Mouse (Mus musculus) left cerebral cortex, postnatal 14 days (tissue): ENCODE results near the gene Cd40lg. TPM values are rescaled to one million over a fixed set of nuclear protein-coding genes. Genes with fewer than 3 reads are reported as not detected.

Source experiments
- DNase-seq, 2 experiments: peaks; one replicate each; pipeline ENCODE4 v3.0.0; 2021 to 2022; ENCODE audit warnings: low spot score in 2 of 2, mixed read lengths in 1 of 2
- intact Hi-C: fragments of 180-260 bp; cut with DNase I; formaldehyde crosslinking; loops from one replicate; pipeline ENCODE4 v1.15.1; 2025
- long read RNA-seq, 2 experiments: library from polyadenylated mRNA; stranded (forward); transcript quantifications; one replicate each; pipeline ENCODE4 v2.0.0; 2021
- total RNA-seq, 2 experiments: library from RNA; stranded (reverse); gene quantifications; 2 replicates each; pipeline ENCODE4 v1.2.3; 2021

Gene Cd40lg
- not detected for total RNA-seq
- long read RNA-seq, experiment 1, result 0 reads
- long read RNA-seq, experiment 2, result 0 reads

DNA sequence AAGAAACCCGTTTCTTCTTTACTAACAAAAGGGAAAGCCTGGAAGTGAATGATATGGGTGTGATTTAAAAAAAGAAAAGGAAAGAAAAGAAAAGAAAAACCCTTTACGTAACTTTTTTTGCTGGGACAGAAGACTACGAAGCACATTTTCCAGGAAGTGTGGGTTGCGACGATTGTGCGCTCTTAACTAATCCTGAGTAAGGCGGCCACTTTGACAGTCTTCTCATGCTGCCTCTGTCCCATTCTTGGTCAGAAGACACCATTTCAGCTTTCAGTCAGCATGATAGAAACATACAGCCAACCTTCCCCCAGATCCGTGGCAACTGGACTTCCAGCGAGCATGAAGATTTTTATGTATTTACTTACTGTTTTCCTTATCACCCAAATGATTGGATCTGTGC lies at the start of gene Cd40lg:
Gene Cd40lg (plus strand): TSS at position 268 of the 400 bp plus-strand sequence.
- intact Hi-C loops, result no loop called here

GRCm38 (mm10) chrX:57166549-57166948 lies 45.4 kb upstream of the Cd40lg start:
- DNase-seq, result no peak
- intact Hi-C loops, result no loop called here

More for the DNA sequence above, at the start of gene Cd40lg:
- no peak for DNase-seq

- intact Hi-C loops, result no loop called here
- DNase-seq, result no peak
These were observed 40.7 kb upstream of the Cd40lg start for GRCm38 (mm10) chrX:57171269-57171668.

GRCm38 (mm10) chrX:57177225-57177779 lies 34.6 kb upstream of the Cd40lg start:
- intact Hi-C loops, result no loop called here
- no peak for DNase-seq

- DNase-seq, result no peak
- intact Hi-C loops, result loop anchor here (10.0 kb wide), 1 partner anchor 58 kb away; no protein-coding TSS in a partner anchor
These were observed 29.5 kb upstream of the Cd40lg start for GRCm38 (mm10) chrX:57182470-57182869.

DNA sequence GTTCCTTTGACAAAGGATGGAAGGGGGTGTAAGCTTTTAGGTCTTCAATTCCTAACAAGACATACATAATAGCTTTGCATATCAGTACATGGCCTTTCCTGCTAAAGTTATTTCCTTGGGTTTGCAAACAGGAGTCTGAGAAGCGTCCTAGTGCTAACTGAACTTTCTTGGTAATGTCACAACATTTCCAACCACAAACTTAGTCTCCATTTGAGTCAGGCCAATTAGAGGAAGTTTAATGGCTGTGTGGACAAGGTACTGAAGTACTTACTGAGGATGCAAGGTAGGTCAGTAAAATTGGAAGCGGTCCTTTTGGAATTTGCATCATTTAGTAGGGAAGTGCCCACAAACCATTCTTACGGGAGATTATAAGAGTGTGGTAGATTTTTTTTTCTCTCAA lies 28.6 kb upstream of the Cd40lg start:
- intact Hi-C loops, result loop anchor here (10.0 kb wide), 1 partner anchor 59 kb away; no protein-coding TSS in a partner anchor
- no peak for DNase-seq

GRCm38 (mm10) chrX:57187301-57187700 lies 24.6 kb upstream of the Cd40lg start:
- intact Hi-C loops, result loop anchor here (10.0 kb wide), 1 partner anchor 62 kb away; no protein-coding TSS in a partner anchor
- no peak for DNase-seq

GRCm38 (mm10) chrX:57189335-57189734 lies 22.6 kb upstream of the Cd40lg start:
- intact Hi-C loops, result loop anchor here (10.0 kb wide), 1 partner anchor 65 kb away; no protein-coding TSS in a partner anchor
- no peak for DNase-seq

- DNase-seq, result no peak
- intact Hi-C loops, result no loop called here
These were observed 15.6 kb upstream of the Cd40lg start for GRCm38 (mm10) chrX:57196319-57196718.

DNA sequence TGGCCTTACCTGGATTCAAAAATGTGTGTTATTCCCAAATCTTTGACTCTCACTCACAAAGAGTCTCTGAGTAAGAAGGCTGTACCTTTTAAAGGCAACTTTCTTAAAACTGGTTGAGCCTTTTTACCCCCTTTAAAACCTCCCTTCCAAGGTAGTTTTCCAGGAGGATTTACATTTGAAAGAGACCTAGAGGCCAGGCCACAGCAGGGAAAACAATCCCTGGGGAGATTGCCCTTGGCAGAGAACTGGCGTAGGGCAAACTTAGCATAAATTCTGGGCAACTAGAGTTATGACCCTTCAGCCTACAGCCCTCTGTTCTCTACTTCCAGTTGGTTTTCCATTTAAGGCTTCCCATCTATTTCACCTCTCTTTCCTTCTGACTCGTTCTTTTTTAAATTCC lies 13.9 kb upstream of the Cd40lg start:
- intact Hi-C loops, result no loop called here

GRCm38 (mm10) chrX:57200397-57200796 lies 11.5 kb upstream of the Cd40lg start:
- no peak for DNase-seq
- intact Hi-C loops, result no loop called here

More for the DNA sequence above, 13.9 kb upstream of the Cd40lg start:
- no peak for DNase-seq

- intact Hi-C loops, result no loop called here
- no peak for DNase-seq
These were observed 1.4 kb upstream of the Cd40lg start for GRCm38 (mm10) chrX:57210591-57210990.

DNA sequence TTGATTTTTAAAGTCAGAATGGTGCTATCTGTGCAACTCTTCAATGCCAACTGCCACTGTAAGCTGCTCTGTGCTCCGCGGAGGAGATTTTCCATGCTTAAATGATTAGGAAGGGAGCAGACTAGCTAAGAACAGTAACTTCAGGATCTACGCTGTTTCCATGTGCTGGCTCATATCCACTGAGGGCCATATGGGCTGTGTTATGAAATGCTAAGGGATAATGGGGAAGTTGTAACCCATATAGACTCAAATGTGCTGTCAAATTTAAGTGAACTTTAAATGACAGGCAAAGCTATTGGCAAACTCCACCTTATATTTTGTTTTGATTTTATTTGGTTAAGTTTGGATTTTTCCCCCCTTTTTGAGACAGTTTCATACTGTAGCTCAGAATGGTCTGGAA lies 919 bp downstream of the Cd40lg start:
- no peak for DNase-seq
- intact Hi-C loops, result no loop called here

- no peak for DNase-seq
- intact Hi-C loops, result no loop called here
These were observed 3.6 kb downstream of the Cd40lg start for GRCm38 (mm10) chrX:57215495-57215894.

DNA sequence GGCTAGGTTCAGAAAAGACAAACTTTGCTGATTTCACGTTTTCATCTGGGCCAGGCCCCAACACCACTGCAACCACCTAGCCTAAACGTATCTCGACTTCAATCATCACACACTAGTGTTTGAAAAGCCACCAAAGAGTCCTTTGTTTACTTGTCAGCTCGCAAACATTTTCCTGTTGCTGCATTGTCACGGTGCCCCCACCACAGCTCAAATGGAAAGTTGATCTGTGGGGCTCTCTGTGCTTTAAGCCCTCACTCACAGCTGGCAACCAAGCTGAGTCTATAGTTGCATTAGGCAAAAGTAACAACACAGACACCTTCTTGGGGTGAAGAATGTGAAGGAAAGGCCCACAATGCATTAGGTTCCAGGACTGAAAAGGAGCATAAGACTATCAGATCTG lies 4.3 kb downstream of the Cd40lg start:
- no peak for DNase-seq
- intact Hi-C loops, result no loop called here

- no peak for DNase-seq
- intact Hi-C loops, result no loop called here
These were observed 7.6 kb downstream of the Cd40lg start for GRCm38 (mm10) chrX:57219563-57219962.

- intact Hi-C loops, result no loop called here
These were observed 9.9 kb downstream of the Cd40lg start for GRCm38 (mm10) chrX:57221881-57222280.

DNA sequence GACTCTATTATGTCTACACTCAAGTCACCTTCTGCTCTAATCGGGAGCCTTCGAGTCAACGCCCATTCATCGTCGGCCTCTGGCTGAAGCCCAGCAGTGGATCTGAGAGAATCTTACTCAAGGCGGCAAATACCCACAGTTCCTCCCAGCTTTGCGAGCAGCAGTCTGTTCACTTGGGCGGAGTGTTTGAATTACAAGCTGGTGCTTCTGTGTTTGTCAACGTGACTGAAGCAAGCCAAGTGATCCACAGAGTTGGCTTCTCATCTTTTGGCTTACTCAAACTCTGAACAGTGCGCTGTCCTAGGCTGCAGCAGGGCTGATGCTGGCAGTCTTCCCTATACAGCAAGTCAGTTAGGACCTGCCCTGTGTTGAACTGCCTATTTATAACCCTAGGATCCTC lies 11.4 kb downstream of the Cd40lg start:
- intact Hi-C loops, result no loop called here
- DNase-seq, result peak in 1 of 2 experiments; percentile 3

More at GRCm38 (mm10) chrX:57221881-57222280, 9.9 kb downstream of the Cd40lg start:
- DNase-seq, result no peak

GRCm38 (mm10) chrX:57228178-57228577 lies 16.2 kb downstream of the Cd40lg start:
- DNase-seq, result no peak
- intact Hi-C loops, result no loop called here

DNA sequence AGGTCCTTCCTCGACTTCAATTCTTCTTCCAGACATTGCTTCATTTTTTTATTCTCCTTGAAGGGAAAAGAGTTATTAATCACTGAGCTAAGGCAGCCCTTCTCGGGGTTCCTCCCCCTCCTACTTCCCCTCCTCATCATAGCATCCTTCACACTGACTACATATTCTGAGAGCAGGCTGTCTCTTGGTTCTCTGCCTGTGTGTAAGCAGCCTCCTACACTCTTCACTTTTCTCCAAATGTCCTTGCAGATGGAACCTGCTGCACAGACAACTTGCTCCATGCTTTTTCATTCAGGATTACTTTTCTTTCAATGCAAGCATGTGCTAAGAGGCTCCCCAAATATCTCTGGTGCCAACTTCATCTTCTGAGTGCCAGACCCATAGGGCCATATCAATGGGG lies 21.7 kb downstream of the Cd40lg start:
- peak; percentile 11 to 18 for DNase-seq
- intact Hi-C loops, result no loop called here

DNA sequence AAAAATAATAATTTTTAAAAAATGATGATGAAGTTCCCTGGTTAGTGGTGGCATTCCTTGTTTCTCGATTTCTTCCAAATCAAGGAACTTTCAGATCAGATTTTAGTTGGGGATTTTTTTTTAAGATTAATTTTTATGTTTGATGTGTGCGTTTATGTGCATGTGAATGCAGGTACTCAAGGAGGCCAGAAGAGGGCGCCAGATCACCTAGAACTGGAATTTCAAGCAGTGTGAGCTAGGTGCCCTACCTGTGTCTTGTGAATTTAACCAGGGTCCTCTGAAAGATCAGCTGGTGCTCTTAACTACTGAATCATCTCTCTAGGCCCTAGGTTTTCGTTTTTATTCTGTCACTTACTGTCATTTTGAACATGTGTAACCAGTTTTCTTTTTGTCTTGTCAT lies 24.0 kb downstream of the Cd40lg start:
- no peak for DNase-seq
- intact Hi-C loops, result no loop called here

DNA sequence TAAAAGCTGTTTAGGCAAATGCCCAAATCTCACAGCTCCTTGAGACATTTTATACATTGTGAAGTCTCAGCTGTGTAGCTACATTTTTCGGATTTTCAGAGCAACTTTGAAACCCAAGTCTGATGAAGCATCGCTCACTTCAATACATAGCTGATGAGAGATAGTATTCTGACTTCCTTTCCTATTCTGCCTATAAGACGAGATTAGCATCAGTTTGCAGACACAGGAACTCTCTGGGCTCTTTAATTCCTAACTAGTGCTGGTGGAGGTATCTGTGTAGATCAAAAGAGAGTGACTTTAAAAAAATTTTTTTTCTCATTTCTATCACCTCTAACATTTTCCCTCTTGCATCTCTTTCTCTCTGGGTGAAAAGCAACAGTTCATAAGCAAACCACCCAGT lies 26.6 kb downstream of the Cd40lg start:
- intact Hi-C loops, result no loop called here
- DNase-seq, result no peak
